Mouse (Mus musculus) midbrain, embryonic 10.5 days (tissue): ENCODE results near the gene Sap30l. TPM values are rescaled to one million over a fixed set of nuclear protein-coding genes. Genes with fewer than 3 reads are reported as not detected.
"Not testable (repeated sequence)": the region's sequence is repeated elsewhere in the genome, so short reads cannot be mapped to it uniquely, and the experiment has no call there.

ENCODE experiments used
- DNase-seq: peaks from one replicate; pipeline ENCODE4 v3.0.0-alpha.2; 2017; ENCODE audit warnings: low spot score
- H3K27ac ChIP-seq: fragments of 300-500 bp; sonication (generic); replicated peaks from 2 replicates; pipeline ENCODE4 v1.5.1; 2016; ENCODE audit warnings: mild to moderate bottlenecking
- H3K27me3 ChIP-seq: fragments of 300-500 bp; sonication (generic); 2 replicates; pipeline ENCODE4 v1.6.1; 2016; ENCODE audit warnings: low read depth, mild to moderate bottlenecking; ENCODE audit not compliant: poor library complexity, severe bottlenecking
- H3K36me3 ChIP-seq: fragments of 300-500 bp; sonication (generic); 2 replicates; pipeline ENCODE4 v1.6.1; 2016; ENCODE audit warnings: mild to moderate bottlenecking, moderate library complexity
- H3K4me1 ChIP-seq: fragments of 300-500 bp; sonication (generic); 2 replicates; pipeline ENCODE4 v1.6.1; 2016
- H3K4me3 ChIP-seq: fragments of 300-500 bp; sonication (generic); 2 replicates; pipeline ENCODE4 v1.5.1; 2016; ENCODE audit warnings: mild to moderate bottlenecking, moderate library complexity
- H3K9me3 ChIP-seq: fragments of 300-500 bp; sonication (generic); replicated peaks from 2 replicates; pipeline ENCODE4 v1.6.1; 2016; ENCODE audit warnings: mild to moderate bottlenecking
- WGBS: fragments of 180-500 bp; shearing (Covaris S2); methylation state at CpG from one replicate; pipeline ENCODE4 v1.1.7; 2016; 5-methylcytosine and 5-hydroxymethylcytosine counted together
- polyA plus RNA-seq: library from polyadenylated mRNA; unstranded; fragments of >200 nt; fragmentation: Nextera tagmentation; extraction: Ambion mirVana; gene quantifications from 2 replicates; pipeline ENCODE4 v1.2.1, GENCODE M21; 2016

The Sap30l gene
- polyA plus RNA-seq, 1 experiment from 2014 or later: 7.2 TPM

GRCm38 (mm10) chr11:57802511-57802870 lies 1.1 kb downstream of the Sap30l start:
- Histone ChIP-seq H3K36me3 (peaks cover 16% of the 10 kb centered on the region), H3K27ac (peak overlapping the region; percentile 87), H3K27me3 (no peaks in the 10 kb centered on the region), H3K4me3 (peak overlapping the region; percentile 98), H3K9me3 (no peaks in the 10 kb centered on the region), H3K4me1 (peaks cover 51% of the 10 kb centered on the region)
- WGBS: under 1% methylated on average over 18 of the region's 18 CpGs
- DNase-seq: peak; percentile 28

DNA sequence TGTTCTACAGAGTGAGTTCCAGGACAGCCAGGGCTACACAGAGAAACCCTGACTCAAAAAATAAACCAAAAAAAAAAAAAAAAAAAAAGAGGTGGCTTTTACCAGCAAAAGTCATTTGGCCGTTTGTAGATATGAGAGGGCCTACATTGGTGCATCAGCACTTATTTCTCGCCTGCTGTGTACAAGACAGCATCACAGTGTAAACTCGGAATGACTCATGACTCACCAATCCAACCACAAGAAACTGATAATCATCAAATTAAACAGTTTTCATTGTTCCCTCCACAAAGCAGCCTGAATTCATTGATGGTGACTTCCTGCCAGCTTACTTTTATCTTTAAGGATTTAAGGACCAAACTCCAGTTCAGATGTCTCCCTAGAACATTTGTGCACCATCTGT lies 3.6 kb downstream of the Sap30l start:
- H3K36me3 ChIP-seq: peaks cover 42% of the 10 kb centered on the region
- no peak for DNase-seq
- H3K4me3 ChIP-seq: no peak overlapping the region
- 93% methylated on average over 3 of the region's 3 CpGs for WGBS
- H3K9me3 ChIP-seq: no peaks in the 10 kb centered on the region
- peaks cover 43% of the 10 kb centered on the region for H3K4me1 ChIP-seq
- no peak overlapping the region for H3K27ac ChIP-seq
- H3K27me3 ChIP-seq: no peaks in the 10 kb centered on the region

GRCm38 (mm10) chr11:57809017-57809731 lies 7.7 kb downstream of the Sap30l start:
- no peak for DNase-seq
- no peaks in the 10 kb centered on the region for H3K27me3 ChIP-seq
- H3K9me3 ChIP-seq: no peaks in the 10 kb centered on the region
- H3K4me3 ChIP-seq: no peak overlapping the region
- H3K27ac ChIP-seq: no peak overlapping the region
- 93% methylated on average over 17 of the region's 17 CpGs for WGBS
- H3K4me1 ChIP-seq: peaks cover 12% of the 10 kb centered on the region
- peaks cover 76% of the 10 kb centered on the region for H3K36me3 ChIP-seq

GRCm38 (mm10) chr11:57809732-57810098 lies 8.3 kb downstream of the Sap30l start:
- Histone ChIP-seq H3K9me3 (no peaks in the 10 kb centered on the region), H3K36me3 (peaks cover 76% of the 10 kb centered on the region), H3K27ac (no peak overlapping the region), H3K27me3 (no peaks in the 10 kb centered on the region), H3K4me1 (peaks cover 12% of the 10 kb centered on the region), H3K4me3 (no peak overlapping the region)
- 93% methylated on average over 8 of the region's 8 CpGs for WGBS
- no peak for DNase-seq

DNA sequence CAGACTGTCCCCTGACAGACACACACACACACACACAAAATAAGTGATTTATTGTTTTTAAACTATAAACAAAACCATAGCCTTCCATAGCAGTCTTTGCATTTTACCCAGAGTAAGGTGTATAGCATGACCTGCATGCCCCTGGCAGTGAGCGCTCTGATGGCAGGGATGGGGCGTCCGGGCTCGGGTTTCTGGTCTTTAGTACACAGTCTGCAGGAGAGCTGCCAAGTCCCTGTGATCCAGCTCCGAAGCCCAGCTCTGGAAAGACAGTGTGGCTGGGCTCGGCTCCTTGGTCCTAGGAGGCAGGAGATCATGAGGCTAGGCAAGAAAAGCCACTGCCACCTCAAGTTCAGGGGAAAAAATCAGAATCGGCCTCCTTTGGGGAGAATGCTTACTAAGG lies 9.6 kb downstream of the Sap30l start:
- DNase-seq: no peak
- 88% methylated on average over 7 of the region's 7 CpGs for WGBS
- peaks cover 2% of the 10 kb centered on the region; the same call in 1 of the 2 replicates for H3K4me1 ChIP-seq
- H3K27ac ChIP-seq: no peak overlapping the region
- H3K27me3 ChIP-seq: no peaks in the 10 kb centered on the region
- no peak overlapping the region for H3K4me3 ChIP-seq
- H3K9me3 ChIP-seq: no peaks in the 10 kb centered on the region
- H3K36me3 ChIP-seq: peaks cover 73% of the 10 kb centered on the region

GRCm38 (mm10) chr11:57812212-57812611 lies 10.8 kb downstream of the Sap30l start:
- H3K27ac ChIP-seq: no peak overlapping the region
- peaks cover 63% of the 10 kb centered on the region for H3K36me3 ChIP-seq
- WGBS: 97% methylated on average over 8 of the region's 8 CpGs
- H3K9me3 ChIP-seq: no peaks in the 10 kb centered on the region
- no peak overlapping the region for H3K4me3 ChIP-seq
- no peaks in the 10 kb centered on the region for H3K4me1 ChIP-seq
- DNase-seq: no peak
- no peaks in the 10 kb centered on the region for H3K27me3 ChIP-seq

- Histone ChIP-seq H3K27ac (no peak overlapping the region), H3K9me3 (no peaks in the 10 kb centered on the region), H3K27me3 (no peaks in the 10 kb centered on the region), H3K4me1 (no peaks in the 10 kb centered on the region), H3K36me3 (peaks cover 48% of the 10 kb centered on the region), H3K4me3 (no peak overlapping the region)
- no peak for DNase-seq
- WGBS: 96% methylated on average over 3 of the region's 3 CpGs
Observed at GRCm38 (mm10) chr11:57813641-57814040, 12.2 kb downstream of the Sap30l start.

DNA sequence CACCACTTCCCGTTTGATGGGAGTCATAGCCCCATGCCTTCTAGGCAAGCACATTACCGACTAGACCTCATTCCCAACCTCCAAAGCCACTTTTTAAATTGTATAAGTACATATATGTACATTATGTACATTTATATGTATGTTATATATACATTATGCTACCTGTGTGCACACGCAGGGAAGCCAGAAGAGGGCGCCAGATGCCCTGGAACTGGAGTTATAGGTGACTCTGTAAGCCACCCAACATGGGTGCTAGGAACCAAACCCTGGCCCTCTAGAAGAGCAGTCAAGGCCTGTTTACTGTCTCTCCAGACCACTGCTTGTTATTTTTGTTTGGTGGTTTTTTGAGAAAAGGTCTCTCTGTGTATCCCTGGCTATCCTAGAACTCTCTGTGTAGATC lies 16.8 kb downstream of the Sap30l start:
- H3K27me3 ChIP-seq: no peaks in the 10 kb centered on the region; the same call in 1 of the 2 replicates
- DNase-seq: no peak
- 88% methylated on average over 4 of the region's 4 CpGs for WGBS

DNA sequence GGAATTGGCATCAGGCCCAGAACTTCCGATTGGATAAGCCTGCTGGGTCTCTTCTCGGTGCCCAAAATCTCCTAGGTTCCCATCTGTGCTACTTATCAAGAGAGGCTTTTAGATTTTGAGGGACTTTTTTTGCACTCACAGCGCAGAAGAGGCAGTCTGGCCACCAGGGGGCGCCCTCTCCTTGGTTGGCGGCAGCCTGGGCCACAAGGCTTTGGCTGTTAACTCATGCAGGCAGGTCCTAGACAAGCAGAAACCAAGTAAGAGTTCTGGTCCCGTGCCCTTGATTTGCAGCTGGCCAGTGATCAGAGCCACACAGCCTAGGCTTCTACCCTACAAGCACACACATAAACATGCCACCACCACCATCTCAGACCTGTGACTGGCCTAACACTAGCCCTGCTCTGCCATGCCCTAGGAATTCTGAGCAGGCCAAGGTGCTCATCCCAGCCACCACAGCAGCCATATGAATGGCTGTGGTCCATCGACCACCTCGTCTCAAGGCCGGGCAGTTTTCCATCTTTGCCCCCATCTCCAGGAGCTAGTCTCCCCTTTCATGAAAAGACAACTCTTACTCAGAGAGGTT lies 18.7 kb downstream of the Sap30l start:
- WGBS: 35% methylated on average over 9 of the region's 9 CpGs
- H3K9me3 ChIP-seq: no peaks in the 10 kb centered on the region
- peaks cover 15% of the 10 kb centered on the region for H3K27me3 ChIP-seq
- H3K4me1 ChIP-seq: no peaks in the 10 kb centered on the region
- H3K27ac ChIP-seq: no peak overlapping the region
- H3K36me3 ChIP-seq: no peaks in the 10 kb centered on the region
- H3K4me3 ChIP-seq: no peak overlapping the region
- DNase-seq: peak; percentile 83

More for the DNA sequence above, 16.8 kb downstream of the Sap30l start:
- Histone ChIP-seq H3K27ac (no peak overlapping the region), H3K4me1 (no peaks in the 10 kb centered on the region), H3K4me3 (no peak overlapping the region), H3K9me3 (no peaks in the 10 kb centered on the region), H3K36me3 (peaks cover 3% of the 10 kb centered on the region; the same call in 1 of the 2 replicates)

- not testable (repeated sequence) for H3K36me3 ChIP-seq, H3K9me3 ChIP-seq, H3K27ac ChIP-seq, DNase-seq, H3K4me3 ChIP-seq
- Histone ChIP-seq H3K4me1 (peaks cover 12% of the 10 kb centered on the region), H3K27me3 (peaks cover 45% of the 10 kb centered on the region)
- 92% methylated on average over 2 of the region's 2 CpGs for WGBS
Observed at GRCm38 (mm10) chr11:57823159-57823558, 21.7 kb downstream of the Sap30l start.

- no peaks in the 10 kb centered on the region for H3K9me3 ChIP-seq
- H3K27me3 ChIP-seq: peaks cover 51% of the 10 kb centered on the region
- DNase-seq: no peak
- no peak overlapping the region for H3K27ac ChIP-seq
- WGBS: 75% methylated on average over 7 of the region's 7 CpGs
- peaks cover 16% of the 10 kb centered on the region for H3K4me1 ChIP-seq
- H3K4me3 ChIP-seq: no peak overlapping the region
- H3K36me3 ChIP-seq: no peaks in the 10 kb centered on the region
Observed at GRCm38 (mm10) chr11:57823714-57824113, 22.3 kb downstream of the Sap30l start.

DNA sequence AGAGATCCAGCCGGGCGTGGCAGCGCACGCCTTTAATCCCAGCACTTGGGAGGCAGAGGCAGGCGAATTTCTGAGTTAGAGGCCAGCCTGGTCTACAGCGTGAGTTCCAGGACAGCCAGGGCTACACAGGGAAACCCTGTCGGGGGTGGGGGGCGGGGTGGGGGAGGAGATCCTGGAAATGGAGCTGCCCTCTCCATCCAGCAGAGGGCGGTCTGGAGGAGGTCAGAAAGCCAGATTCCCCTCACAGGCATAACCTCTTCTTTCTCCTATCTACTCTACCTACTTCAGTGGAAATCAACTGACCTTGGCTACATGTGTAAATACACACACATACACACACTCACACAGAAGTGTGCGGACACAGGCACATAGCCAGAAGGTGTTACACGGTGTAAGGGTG lies 23.8 kb downstream of the Sap30l start:
- 42% methylated on average over 11 of the region's 11 CpGs for WGBS
- H3K9me3 ChIP-seq, H3K4me3 ChIP-seq, DNase-seq, H3K36me3 ChIP-seq, H3K27ac ChIP-seq: not testable (repeated sequence)
- peaks cover 26% of the 10 kb centered on the region for H3K4me1 ChIP-seq
- peaks cover 66% of the 10 kb centered on the region for H3K27me3 ChIP-seq

DNA sequence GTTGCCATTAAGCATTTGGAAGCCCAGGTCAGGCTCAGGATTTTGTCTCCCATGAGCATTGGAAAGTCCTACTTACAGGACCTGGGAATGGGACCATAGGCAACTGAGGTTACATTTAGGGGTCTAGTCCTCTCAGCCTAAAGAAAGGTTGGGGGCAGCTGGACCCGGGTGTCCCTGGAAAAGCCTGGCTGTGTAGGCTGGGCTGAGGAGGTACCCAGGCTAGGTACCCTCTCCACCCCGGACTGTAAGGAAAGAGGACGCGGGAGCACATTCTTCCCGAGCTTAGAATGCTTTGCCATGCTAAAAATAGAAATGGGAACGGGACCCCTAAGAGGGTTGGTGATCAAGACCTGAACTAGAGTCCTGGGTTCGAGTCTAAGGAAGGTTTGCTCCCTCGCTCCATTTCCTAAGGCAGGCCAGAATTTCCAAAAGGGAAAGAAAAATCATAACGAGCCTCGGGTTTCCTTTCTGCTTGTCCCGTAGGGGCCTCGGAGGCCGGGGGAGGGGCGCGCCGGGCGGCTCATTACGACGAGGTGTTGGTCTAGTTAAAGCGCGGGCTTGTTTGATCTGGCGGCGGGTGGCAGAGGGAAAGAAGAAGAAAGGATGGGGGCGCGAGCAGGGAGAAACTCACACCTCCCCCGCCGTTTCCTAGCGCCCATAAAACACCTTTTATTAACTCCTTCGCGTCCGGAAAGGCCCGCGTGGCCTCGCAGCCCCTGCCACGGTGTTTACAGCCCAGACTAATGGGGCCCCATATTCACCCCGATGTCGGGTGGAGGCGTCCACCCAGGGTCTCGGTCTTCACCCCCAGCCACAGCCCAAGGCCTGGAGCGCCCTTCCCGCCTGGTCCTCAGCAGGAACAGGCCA lies 25.8 kb downstream of the Sap30l start:
- H3K27me3 ChIP-seq: peaks cover 87% of the 10 kb centered on the region
- no peaks in the 10 kb centered on the region for H3K36me3 ChIP-seq

More for the DNA sequence above, 25.8 kb downstream of the Sap30l start:
- Histone ChIP-seq H3K27ac (no peak overlapping the region), H3K4me1 (peaks cover 33% of the 10 kb centered on the region), H3K9me3 (no peaks in the 10 kb centered on the region), H3K4me3 (peak overlapping the region; percentile 48)
- WGBS: under 1% methylated on average over 41 of the region's 41 CpGs
- peak; percentile 49 for DNase-seq
